Mouse (Mus musculus): ENCODE measurements at regions not wholly inside any gene's neighbourhood (a gene's known extent, or its start where the extent isn't known, plus 50 kb on each side); places are given as distances from the start of the nearest gene placed in this dataset.
A peak's percentile ranks its signal among the peaks of the same experiment; 100 is the strongest.

DNA sequence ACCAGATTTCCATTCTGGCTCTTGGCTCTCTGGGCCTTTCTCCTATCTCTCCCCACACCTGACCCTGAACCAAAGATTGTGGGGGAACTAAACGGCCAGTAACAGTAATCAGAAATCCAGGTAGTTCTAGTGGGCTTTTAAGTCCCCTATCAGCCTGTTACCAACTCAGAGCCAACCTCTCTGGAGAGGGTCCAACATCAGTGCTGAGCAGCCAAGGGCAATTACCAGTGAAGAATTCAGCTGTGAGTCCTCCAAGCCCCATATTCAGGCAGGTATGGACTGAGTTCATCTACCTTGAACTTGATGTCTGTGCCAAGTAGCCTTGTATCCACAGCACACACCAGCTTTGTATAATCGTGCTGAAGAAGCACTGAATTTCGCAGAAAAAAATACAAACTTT, 1636.7 kb downstream of the Efnb2 start:
- DNase-seq (ENCODE audit: low spot score in 2 of 2), result no peak

DNA sequence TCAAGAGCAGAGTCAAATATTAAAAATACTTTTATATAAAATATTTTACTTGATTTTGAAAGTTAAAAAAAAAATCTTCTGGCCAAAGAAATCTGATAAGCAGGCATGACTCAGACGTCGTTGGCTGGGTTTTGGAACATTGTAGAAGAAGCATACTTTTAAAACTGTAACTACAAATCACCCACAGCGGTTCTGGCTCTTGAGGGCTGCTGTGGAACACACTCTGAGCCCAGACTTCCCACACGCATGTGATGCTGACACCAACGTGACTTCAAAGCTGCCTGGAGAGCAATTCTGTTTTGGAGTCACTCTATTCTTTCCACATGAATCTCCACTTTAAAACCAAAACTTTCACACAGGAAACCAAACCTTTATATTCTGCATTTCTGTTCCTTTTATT, 1649.2 kb downstream of the Efnb2 start:
- peak; percentile 36 to 52 for DNase-seq (ENCODE audit: low spot score in 2 of 2)

GRCm38 (mm10) chr8:6991516-6991915, 1669.5 kb downstream of the Efnb2 start:
- DNase-seq (ENCODE audit: low spot score in 2 of 2), result no peak

GRCm38 (mm10) chr8:6989359-6990095, 1671.5 kb downstream of the Efnb2 start:
- no peak for DNase-seq (ENCODE audit: low spot score in 2 of 2)

DNA sequence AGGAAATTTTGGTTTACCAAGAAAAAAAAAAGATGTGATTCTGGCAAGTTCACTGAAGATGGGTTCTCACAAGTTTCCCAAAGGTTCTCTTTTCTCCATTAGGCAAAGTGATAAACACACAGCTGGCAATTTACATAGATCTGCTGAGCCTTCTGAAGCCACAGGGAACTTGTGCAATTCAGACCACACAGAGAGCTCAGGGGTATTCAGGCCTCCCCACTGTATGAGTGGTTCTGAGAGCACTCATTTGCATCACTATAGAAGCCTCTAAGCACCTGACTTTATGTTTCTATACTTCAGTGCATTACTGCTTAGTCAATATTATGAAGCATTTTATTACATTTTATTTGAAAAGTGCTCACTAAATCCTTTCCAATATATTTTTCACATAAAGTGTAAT, 1687.1 kb downstream of the Efnb2 start:
- no peak for DNase-seq (ENCODE audit: low spot score in 2 of 2)

DNA sequence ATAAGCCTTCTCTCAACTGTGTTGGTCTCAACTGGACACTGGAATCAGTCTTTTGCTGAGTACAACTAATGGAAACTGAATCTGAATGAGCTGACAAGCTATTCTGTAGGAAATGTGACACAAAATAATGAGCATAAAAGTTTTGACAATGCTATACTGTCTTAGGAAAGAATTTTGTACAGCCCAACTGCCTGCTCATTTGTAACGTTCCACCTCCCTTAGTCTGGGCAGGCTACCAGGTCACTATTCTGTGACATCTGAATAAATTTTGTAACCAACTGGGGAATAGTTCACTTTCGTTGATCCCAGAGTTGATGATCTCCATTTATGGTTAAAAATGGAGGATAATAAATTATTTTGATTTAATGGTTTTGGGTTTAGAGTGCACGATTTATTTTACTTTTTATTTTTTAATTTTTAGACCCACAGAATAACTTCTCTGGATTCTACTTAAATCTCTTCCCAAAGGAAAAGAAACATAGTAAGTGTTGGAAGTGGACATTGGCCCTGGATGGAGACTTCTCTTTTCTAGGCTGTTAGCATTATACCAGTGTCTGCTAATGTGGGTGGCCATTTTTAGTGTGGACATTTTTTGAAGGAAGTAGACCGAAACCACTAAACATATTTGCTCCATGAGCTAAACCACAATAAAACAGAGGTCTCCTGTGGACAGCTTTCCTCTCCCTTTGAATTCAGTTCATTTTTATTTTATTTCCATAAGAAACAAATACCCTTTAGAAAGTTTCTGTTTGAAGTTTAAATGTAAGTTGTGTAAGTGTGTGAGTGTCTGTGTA, 1697.8 kb downstream of the Efnb2 start:
- DNase-seq (ENCODE audit: low spot score in 2 of 2), result no peak

DNA sequence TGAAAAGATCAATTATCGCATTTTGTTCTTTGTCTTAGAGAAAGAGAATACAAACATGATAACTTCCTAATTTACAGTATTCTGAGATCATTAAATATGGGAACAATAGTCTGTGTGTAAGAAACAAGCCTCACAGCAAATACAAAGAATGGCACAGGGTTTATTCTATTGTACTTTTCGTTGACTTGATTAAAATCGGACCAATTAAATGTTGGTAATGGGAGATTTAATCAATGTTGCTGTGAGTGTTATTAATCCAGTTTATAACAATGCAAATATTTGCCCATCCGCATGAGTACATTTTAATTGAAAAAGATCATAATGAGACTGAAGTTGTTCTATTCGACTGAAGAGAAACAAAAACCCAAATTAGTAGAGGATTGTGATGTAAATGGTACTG, 1703.0 kb downstream of the Efnb2 start:
- no peak for DNase-seq (ENCODE audit: low spot score in 2 of 2)

DNA sequence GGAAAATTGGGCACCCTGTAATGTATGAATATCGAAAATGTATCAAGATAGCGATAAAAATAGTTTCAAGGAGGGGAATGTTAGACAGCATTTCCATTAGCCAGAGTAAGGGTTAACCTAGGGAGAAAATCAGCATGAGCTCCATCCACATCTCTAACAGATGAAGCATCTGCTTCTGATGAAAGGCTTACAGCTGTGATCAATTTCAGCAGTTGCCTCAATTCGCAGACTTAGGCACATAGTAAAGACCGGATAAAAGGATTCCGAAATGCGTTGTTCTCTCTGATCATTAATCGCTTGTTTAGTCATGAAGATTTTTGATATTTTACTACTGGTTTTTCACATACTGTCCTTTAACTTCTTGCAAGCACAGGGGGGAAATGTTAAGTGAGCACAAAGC, 1706.8 kb downstream of the Efnb2 start:
- no peak for DNase-seq (ENCODE audit: low spot score in 2 of 2)

- no peak for DNase-seq (ENCODE audit: low spot score in 2 of 2)
Observed at GRCm38 (mm10) chr8:6922467-6922866, 1738.6 kb downstream of the Efnb2 start.

- no peak for DNase-seq (ENCODE audit: low spot score in 2 of 2)
Observed at GRCm38 (mm10) chr8:6907682-6908081, 1753.4 kb downstream of the Efnb2 start.

GRCm38 (mm10) chr8:6891456-6891855, 1769.6 kb downstream of the Efnb2 start:
- no peak for DNase-seq (ENCODE audit: low spot score in 2 of 2)

DNA sequence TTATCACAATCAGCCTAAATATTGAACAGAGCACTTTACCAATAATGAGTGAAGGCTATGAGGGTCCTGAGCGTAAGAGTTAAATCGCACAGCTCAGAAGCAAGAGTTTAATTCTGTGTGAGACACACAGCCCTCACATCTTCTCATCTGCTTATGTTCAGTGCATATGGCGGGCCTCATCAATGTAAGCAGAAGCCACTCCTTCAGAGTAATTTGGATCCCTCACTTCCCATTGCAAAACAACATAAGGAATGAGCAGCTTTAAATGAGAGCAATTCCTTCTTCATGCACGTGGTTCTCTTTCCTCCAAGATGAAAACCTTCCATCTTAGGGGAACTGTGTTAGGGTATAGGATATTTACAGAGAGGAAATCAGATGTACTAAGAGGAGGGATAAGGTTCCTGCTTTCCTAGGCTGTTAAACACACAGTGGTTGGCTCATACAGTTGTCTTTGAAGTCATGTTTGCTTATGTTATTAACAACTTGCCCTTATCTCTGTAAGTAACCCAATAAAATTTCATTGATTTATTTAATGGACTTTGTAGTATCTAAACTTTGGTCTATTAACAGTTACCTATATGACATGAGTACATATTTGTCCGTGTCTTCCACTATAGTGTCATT, 1774.2 kb downstream of the Efnb2 start:
- DNase-seq (ENCODE audit: low spot score in 2 of 2), result no peak

DNA sequence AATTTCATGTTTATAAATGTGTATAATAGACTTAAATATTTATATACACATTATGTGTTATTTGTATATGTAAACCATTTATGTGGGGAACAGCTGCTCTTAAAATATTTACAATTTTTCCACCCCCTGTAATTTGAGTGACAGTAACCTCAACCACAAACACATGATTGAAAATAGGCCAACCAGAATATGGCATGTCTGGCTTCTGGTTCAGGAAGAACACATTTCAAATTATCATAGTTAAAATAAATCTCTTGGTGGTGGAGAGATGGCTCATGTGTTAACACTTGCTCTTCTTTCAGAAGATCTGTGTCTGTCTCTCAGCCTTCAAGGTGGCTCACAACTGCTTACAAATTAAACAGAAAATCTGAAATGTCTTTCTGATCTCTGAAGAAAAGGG, 1776.2 kb downstream of the Efnb2 start:
- DNase-seq (ENCODE audit: low spot score in 2 of 2), result no peak

DNA sequence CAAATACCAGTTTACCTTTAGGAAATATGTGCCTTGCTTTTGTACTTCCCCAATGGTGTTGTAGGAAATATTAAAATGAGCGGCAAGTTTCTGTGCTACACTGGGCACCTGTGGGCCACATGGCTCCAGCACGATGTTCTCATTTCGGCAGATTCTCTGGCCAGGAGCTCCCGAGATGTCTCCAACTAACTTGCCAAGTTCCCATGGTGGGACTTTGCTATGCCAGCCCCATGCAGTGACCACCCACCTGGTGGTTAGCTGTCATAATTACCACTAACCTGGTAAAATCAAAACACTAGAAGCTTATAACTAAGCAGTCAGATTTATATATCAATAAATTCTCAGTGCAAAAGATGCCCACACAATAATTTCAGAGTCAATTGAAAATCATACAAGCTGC, 1777.5 kb upstream of the Slc10a2 start:
- no peak for DNase-seq (ENCODE audit: low spot score in 2 of 2)

All from left cerebral cortex, adult 9 months (tissue).